Mouse (Mus musculus): ENCODE results near the gene Pla2g12b. TPM values are rescaled to one million over a fixed set of nuclear protein-coding genes. Genes with fewer than 3 reads are reported as not detected.

The Pla2g12b gene
- polyA plus RNA-seq, 1 experiment from 2014 or later = not detected

DNA sequence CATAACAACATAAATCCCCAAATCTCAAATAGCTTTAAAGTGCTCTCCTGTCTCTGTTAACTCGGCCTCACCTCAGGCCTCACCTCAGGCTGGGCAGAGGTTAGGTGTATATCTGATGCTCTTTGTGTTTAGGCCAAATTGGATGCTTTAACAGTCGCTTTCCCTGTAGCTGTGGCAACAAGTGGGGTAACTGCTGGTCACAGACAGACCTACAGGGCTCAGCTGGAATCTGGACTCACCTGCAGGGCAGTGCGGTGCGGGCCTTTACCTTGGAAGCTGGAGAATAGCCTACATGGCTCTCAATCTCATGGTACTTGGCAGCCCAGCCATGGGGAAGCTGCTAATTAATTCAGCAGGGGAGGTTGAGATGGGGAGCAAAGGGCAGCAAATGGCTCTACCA lies 63.2 kb downstream of the Pla2g12b start:
- WGBS (ENCODE audit: missing documents) = 97% methylated on average over 4 of the region's 4 CpGs
- no peak overlapping the region for H3K27ac ChIP-seq
- H3K36me3 ChIP-seq (ENCODE audit: inconsistent target) = no peaks in the 10 kb centered on the region

DNA sequence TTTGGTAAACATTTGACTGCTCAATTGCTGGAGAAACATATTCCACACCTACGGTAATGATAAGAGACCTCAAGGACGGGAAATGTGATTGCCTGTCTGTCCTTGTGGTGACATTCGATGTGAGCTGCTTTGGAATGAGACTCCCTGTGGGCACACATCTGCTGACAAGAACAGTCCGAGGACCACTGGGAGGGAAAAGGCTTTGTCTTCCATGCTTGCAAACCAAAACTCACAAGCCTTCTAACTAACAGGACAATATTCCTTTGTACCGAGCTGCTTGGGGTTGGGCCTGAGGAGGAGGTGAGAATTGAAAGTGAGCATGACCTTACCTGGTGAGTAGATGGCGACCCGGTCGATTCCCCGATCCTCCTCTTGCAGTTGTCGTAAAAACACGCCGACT lies 63.8 kb downstream of the Pla2g12b start:
- Histone ChIP-seq H3K79me2 (ENCODE audit: inconsistent target) (no peaks in the 10 kb centered on the region), H3K27ac (no peak overlapping the region), H3K4me3 (ENCODE audit: inconsistent target) (no peak overlapping the region), H3K36me3 (ENCODE audit: inconsistent target) (no peaks in the 10 kb centered on the region)
- WGBS (ENCODE audit: missing documents) = 95% methylated on average over 12 of the region's 12 CpGs

More for the DNA sequence above, 63.2 kb downstream of the Pla2g12b start:
- Histone ChIP-seq H3K79me2 (ENCODE audit: inconsistent target) (no peaks in the 10 kb centered on the region), H3K4me3 (ENCODE audit: inconsistent target) (no peak overlapping the region)

GRCm38 (mm10) chr10:59470451-59470850 lies 67.0 kb downstream of the Pla2g12b start:
- no peaks in the 10 kb centered on the region for H3K79me2 ChIP-seq (ENCODE audit: inconsistent target)
- H3K36me3 ChIP-seq (ENCODE audit: inconsistent target) = no peaks in the 10 kb centered on the region
- 94% methylated on average over 5 of the region's 5 CpGs for WGBS (ENCODE audit: missing documents)
- H3K27ac ChIP-seq = no peak overlapping the region
- H3K4me3 ChIP-seq (ENCODE audit: inconsistent target) = no peak overlapping the region

Other genes with a start within 250 kb of the Pla2g12b start
- 5.6 to 10.3 TPM (median 8.2 TPM) in 3 replicates for gene Sept10, start 181.8 kb upstream of the Pla2g12b start, polyA plus RNA-seq (2018)
- 4.8 to 13.0 TPM (median 11.4 TPM) in 3 replicates for gene Sowahc, start 181.7 kb upstream of the Pla2g12b start, polyA plus RNA-seq (2018)
- gene P4ha1, start 80.4 kb upstream of the Pla2g12b start, polyA plus RNA-seq (2018) = 45.8 to 78.9 TPM (median 65.6 TPM) in 3 replicates
- 4.2 to 8.9 TPM (median 7.0 TPM) in 3 replicates for gene Gm10273, start 8.0 kb upstream of the Pla2g12b start, polyA plus RNA-seq (2018)
- gene Oit3, start 38.1 kb downstream of the Pla2g12b start, polyA plus RNA-seq (2018) = 0.91 to 7.3 TPM (median 4.0 TPM) in 3 replicates
- gene Gm10322, start 212.4 kb downstream of the Pla2g12b start, polyA plus RNA-seq (2018) = not detected in 3 replicates
- 5.3 to 18.7 TPM (median 7.3 TPM) in 3 replicates for gene Mcu, start 213.0 kb downstream of the Pla2g12b start, polyA plus RNA-seq (2018)